Mouse (Mus musculus) liver, embryonic 12.5 days (tissue): ENCODE results near the gene Il2rb. TPM values are rescaled to one million over a fixed set of nuclear protein-coding genes. Genes with fewer than 3 reads are reported as not detected.

ENCODE experiments used
- ATAC-seq: fragments of 200-750 bp; cut with Nextera tagmentation; 2 replicates; pipeline ENCODE4 v1.8.0; 2017; ENCODE audit warnings: moderate number of reproducible peaks, mild to moderate bottlenecking, moderate library complexity
- H3K27ac ChIP-seq: fragments of 300-500 bp; sonication (generic); 2 replicates; pipeline ENCODE4 v1.5.1; 2016; ENCODE audit warnings: mild to moderate bottlenecking
- H3K27me3 ChIP-seq: fragments of 300-500 bp; sonication (generic); replicated peaks from 2 replicates; pipeline ENCODE4 v1.6.1; 2016; ENCODE audit warnings: mild to moderate bottlenecking, moderate library complexity
- H3K36me3 ChIP-seq: fragments of 300-500 bp; sonication (generic); 2 replicates; pipeline ENCODE4 v1.6.1; 2016; ENCODE audit warnings: mild to moderate bottlenecking, moderate library complexity
- H3K4me1 ChIP-seq: fragments of 300-500 bp; sonication (generic); 2 replicates; pipeline ENCODE4 v1.6.1; 2016
- H3K4me2 ChIP-seq: fragments of 300-500 bp; sonication (generic); 2 replicates; pipeline ENCODE4 v1.6.1; 2016; ENCODE audit warnings: mild to moderate bottlenecking, moderate library complexity
- H3K4me3 ChIP-seq: fragments of 300-500 bp; sonication (generic); 2 replicates; pipeline ENCODE4 v1.5.1; 2016; ENCODE audit warnings: mild to moderate bottlenecking, moderate library complexity
- H3K9ac ChIP-seq: fragments of 300-500 bp; sonication (generic); 2 replicates; pipeline ENCODE4 v1.6.1; 2016; ENCODE audit warnings: mild to moderate bottlenecking, moderate library complexity
- H3K9me3 ChIP-seq: fragments of 300-500 bp; sonication (generic); replicated peaks from 2 replicates; pipeline ENCODE4 v1.6.1; 2016; ENCODE audit warnings: mild to moderate bottlenecking, moderate library complexity
- WGBS: fragments of 180-500 bp; shearing (Covaris S2); methylation state at CpG from one replicate; pipeline ENCODE4 v1.1.7; 2016; ENCODE audit not compliant: insufficient replicate concordance; 5-methylcytosine and 5-hydroxymethylcytosine counted together
- polyA plus RNA-seq: library from polyadenylated mRNA; unstranded; fragments of >200 nt; fragmentation: Nextera tagmentation; extraction: Ambion mirVana; gene quantifications from 2 replicates; pipeline ENCODE4 v1.2.1, GENCODE M21; 2016

Gene Il2rb
- polyA plus RNA-seq, 1 experiment from 2014 or later: 0.15 TPM

DNA sequence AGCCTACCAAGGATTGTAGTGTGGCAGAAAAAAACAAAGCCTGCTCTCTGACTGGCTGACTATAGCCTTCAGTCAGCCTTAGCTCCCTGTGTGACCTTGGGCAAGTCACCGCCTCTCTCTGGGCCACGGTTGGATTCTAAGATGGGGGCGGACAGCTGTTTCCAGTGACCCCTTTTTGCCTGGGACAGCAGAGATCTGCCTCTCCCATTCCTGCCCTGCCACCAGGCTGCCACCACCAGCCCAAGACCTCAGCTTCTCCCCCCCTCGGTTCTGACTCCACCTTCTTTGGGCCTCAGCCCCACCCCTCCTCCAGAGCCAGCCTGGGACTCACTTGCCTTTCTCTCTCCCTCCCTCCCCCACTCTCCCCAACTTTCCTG lies 57.1 kb downstream of the Il2rb start:
- H3K27me3 ChIP-seq: peaks cover 63% of the 10 kb centered on the region
- no peak for ATAC-seq
- no peak overlapping the region for H3K9ac ChIP-seq
- no peaks in the 10 kb centered on the region for H3K9me3 ChIP-seq
- no peak overlapping the region for H3K4me3 ChIP-seq
- H3K36me3 ChIP-seq: peaks cover 9% of the 10 kb centered on the region; the same call in 1 of the 2 replicates
- H3K4me1 ChIP-seq: peaks cover 19% of the 10 kb centered on the region
- H3K27ac ChIP-seq: no peak overlapping the region
- 46% methylated on average over 4 of the region's 4 CpGs for WGBS
- no peak overlapping the region for H3K4me2 ChIP-seq

GRCm38 (mm10) chr15:78437237-78438017 lies 57.6 kb downstream of the Il2rb start:
- 0 out of 2 replicates have a peak overlapping the region, but pooled peaks have one; percentile 8 for H3K4me3 ChIP-seq

GRCm38 (mm10) chr15:78436380-78437192 lies 58.5 kb downstream of the Il2rb start:
- Histone ChIP-seq H3K36me3 (peaks cover 9% of the 10 kb centered on the region; the same call in 1 of the 2 replicates), H3K4me2 (peak overlapping the region; percentile 51), H3K4me3 (peak overlapping the region; percentile 8; the same call in 1 of the 2 replicates), H3K27me3 (peaks cover 63% of the 10 kb centered on the region), H3K9me3 (no peaks in the 10 kb centered on the region), H3K4me1 (peaks cover 23% of the 10 kb centered on the region), H3K27ac (no peak overlapping the region), H3K9ac (0 out of 2 replicates have a peak overlapping the region, but pooled peaks have one; percentile 37)
- 0 out of 2 replicates have a peak, but pooled peaks have one; percentile 26 for ATAC-seq
- WGBS: 24% methylated on average over 30 of the region's 32 CpGs

More at GRCm38 (mm10) chr15:78437237-78438017, 57.6 kb downstream of the Il2rb start:
- Histone ChIP-seq H3K4me1 (peaks cover 23% of the 10 kb centered on the region), H3K27ac (peak overlapping the region; percentile 45; the same call in 1 of the 2 replicates), H3K9ac (peak overlapping the region; percentile 37; the same call in 1 of the 2 replicates), H3K4me2 (peak overlapping the region; percentile 51), H3K9me3 (no peaks in the 10 kb centered on the region), H3K27me3 (peaks cover 63% of the 10 kb centered on the region), H3K36me3 (peaks cover 9% of the 10 kb centered on the region; the same call in 1 of the 2 replicates)
- ATAC-seq: 0 out of 2 replicates have a peak, but pooled peaks have one; percentile 13
- 32% methylated on average over 23 of the region's 23 CpGs for WGBS

- Histone ChIP-seq H3K27ac (no peak overlapping the region), H3K4me1 (peaks cover 23% of the 10 kb centered on the region), H3K4me3 (no peak overlapping the region), H3K4me2 (no peak overlapping the region), H3K36me3 (peaks cover 9% of the 10 kb centered on the region; the same call in 1 of the 2 replicates), H3K9me3 (no peaks in the 10 kb centered on the region), H3K9ac (no peak overlapping the region), H3K27me3 (peaks cover 68% of the 10 kb centered on the region)
- ATAC-seq: no peak
- 72% methylated on average over 11 of the region's 11 CpGs for WGBS
Observed at GRCm38 (mm10) chr15:78435681-78436080, 59.4 kb downstream of the Il2rb start.

DNA sequence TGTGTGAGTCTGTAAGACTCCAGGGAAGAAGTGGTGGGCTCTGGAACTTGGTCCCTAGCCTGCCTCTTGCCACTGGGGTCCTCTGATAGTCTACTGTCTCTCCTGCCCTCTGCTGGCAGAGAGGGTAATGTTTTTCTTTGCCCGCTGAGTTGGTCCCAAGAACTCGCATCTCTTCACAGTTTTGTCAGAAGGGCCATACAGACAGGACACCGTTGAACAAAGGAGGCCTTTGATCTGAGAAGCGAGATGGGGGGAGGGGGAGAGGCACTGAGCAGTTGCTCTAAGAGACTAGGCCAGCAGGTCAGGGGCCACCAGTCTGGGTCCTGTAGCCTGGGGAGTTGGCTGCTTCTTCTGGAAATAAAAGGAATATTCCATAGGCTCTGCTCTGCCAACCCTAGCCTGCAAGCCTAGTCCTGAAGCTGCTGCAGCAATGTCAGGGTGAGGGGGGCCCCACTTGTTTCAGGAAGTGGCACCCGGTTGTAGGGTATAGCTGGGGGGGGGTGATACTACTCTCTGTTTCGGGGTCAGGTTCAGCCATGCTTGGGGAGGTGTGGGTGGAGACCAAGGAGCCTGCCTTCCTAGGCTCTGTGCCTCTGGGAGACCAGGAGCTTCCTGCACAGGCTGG lies 60.1 kb downstream of the Il2rb start:
- Histone ChIP-seq H3K4me1 (peaks cover 23% of the 10 kb centered on the region), H3K27ac (no peak overlapping the region), H3K36me3 (peaks cover 9% of the 10 kb centered on the region; the same call in 1 of the 2 replicates), H3K27me3 (peaks cover 69% of the 10 kb centered on the region), H3K4me2 (no peak overlapping the region), H3K9me3 (no peaks in the 10 kb centered on the region), H3K4me3 (no peak overlapping the region), H3K9ac (no peak overlapping the region)
- whole genome bisulfite sequencing: 34% methylated on average over 6 of the region's 6 CpGs
- no peak for ATAC-seq

DNA sequence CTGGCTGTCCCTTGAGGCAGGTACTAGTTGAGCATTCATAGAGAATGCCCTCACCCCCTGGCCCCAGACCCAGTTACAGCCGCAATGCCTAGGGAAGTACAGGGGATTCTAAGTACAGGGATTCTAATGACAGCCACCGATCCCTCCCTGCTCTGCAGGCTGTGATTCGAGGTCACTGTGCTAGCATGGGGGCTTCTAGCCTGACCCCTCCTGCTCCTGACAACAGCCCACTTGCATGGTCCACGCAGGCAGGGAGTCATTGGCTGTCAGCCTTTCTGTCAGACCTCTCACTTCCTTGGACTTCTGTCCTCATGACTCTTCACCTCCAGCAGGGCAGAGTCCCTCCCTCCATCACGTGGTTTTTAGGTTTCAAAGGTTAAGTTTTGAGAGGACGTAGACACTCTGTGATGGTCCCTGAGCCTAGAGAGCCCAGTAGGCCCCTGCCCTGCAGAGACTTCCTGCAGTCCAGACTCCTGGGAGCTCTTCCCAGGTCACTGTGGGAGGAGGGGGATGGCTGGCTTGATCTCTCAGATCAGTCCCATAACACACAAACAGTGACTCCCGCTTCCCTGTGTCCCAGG lies 63.4 kb downstream of the Il2rb start:
- Histone ChIP-seq H3K36me3 (peaks cover 9% of the 10 kb centered on the region; the same call in 1 of the 2 replicates), H3K4me1 (peaks cover 7% of the 10 kb centered on the region), H3K27me3 (peaks cover 72% of the 10 kb centered on the region), H3K27ac (peak overlapping the region; percentile 1; the same call in 1 of the 2 replicates), H3K9me3 (no peaks in the 10 kb centered on the region), H3K4me3 (no peak overlapping the region), H3K9ac (no peak overlapping the region), H3K4me2 (no peak overlapping the region)
- 59% methylated on average over 7 of the region's 7 CpGs for WGBS
- no peak for ATAC-seq

- H3K36me3 ChIP-seq: peaks cover 9% of the 10 kb centered on the region; the same call in 1 of the 2 replicates
- no peak overlapping the region for H3K27ac ChIP-seq
- no peaks in the 10 kb centered on the region for H3K9me3 ChIP-seq
- peaks cover 72% of the 10 kb centered on the region for H3K27me3 ChIP-seq
- 71% methylated on average over 10 of the region's 10 CpGs for WGBS
- H3K4me1 ChIP-seq: peaks cover 5% of the 10 kb centered on the region; the same call in 1 of the 2 replicates
- ATAC-seq: no peak
- no peak overlapping the region for H3K4me3 ChIP-seq
- no peak overlapping the region for H3K4me2 ChIP-seq
- H3K9ac ChIP-seq: no peak overlapping the region
Observed at GRCm38 (mm10) chr15:78430874-78431273, 64.2 kb downstream of the Il2rb start.

- peaks cover 72% of the 10 kb centered on the region for H3K27me3 ChIP-seq
- peaks cover 9% of the 10 kb centered on the region; the same call in 1 of the 2 replicates for H3K36me3 ChIP-seq
- WGBS: 39% methylated on average over 13 of the region's 13 CpGs
- no peak overlapping the region for H3K27ac ChIP-seq
- ATAC-seq: no peak
- H3K9ac ChIP-seq: no peak overlapping the region
- no peaks in the 10 kb centered on the region for H3K9me3 ChIP-seq
- H3K4me1 ChIP-seq: peaks cover 5% of the 10 kb centered on the region; the same call in 1 of the 2 replicates
- no peak overlapping the region for H3K4me2 ChIP-seq
- H3K4me3 ChIP-seq: no peak overlapping the region
Observed at GRCm38 (mm10) chr15:78429871-78430622, 65.0 kb downstream of the Il2rb start.
